In genomic region chr5:52115821-52116317, GRCm38 (mm10) we compare ENCODE assay signal across 8 mouse cellular contexts.
DNase-seq lines count a peak whose midpoint lies in the region; ATAC-seq and TF ChIP-seq lines count a peak whose summit lies in the region.

No protein-coding gene starts in this region.

- no peaks in the 10 kb centered on the region for H3K4me1 ChIP-seq in forebrain, postnatal 0 days (ENCODE audit: insufficient read depth)
- H3K4me1 ChIP-seq in liver, postnatal 0 days (ENCODE audit: insufficient read depth), result peaks cover 25% of the 10 kb centered on the region
- peaks cover 40% of the 10 kb centered on the region for H3K4me1 ChIP-seq in neural tube, embryonic 13.5 days (replicated peaks)

- no peak for TF ChIP-seq EP300 in liver, postnatal 0 days (IDR thresholded peaks at IDR 0.05; ENCODE audit: low read depth)

- peak overlapping the region; percentile 64 for H3K4me3 ChIP-seq in forebrain, postnatal 0 days (ENCODE audit: low read depth, low read length)
- peak overlapping the region; percentile 57 for H3K4me3 ChIP-seq in liver, postnatal 0 days (ENCODE audit: low read depth, low read length)
- peak overlapping the region; percentile 58 for H3K4me3 ChIP-seq in neural tube, embryonic 13.5 days

- H3K36me3 ChIP-seq in forebrain, postnatal 0 days (ENCODE audit: insufficient read depth), result no peaks in the 10 kb centered on the region
- H3K36me3 ChIP-seq in liver, postnatal 0 days (replicated peaks; ENCODE audit: insufficient read depth, low read length), result no peaks in the 10 kb centered on the region
- no peaks in the 10 kb centered on the region for H3K36me3 ChIP-seq in neural tube, embryonic 13.5 days

- WGBS in forebrain, postnatal 0 days, result 4% methylated on average over 44 of the region's 53 CpGs
- 1% methylated on average over 26 of the region's 53 CpGs for WGBS in liver, postnatal 0 days (ENCODE audit: insufficient replicate concordance)
- under 1% methylated on average over 34 of the region's 53 CpGs for WGBS in neural tube, embryonic 13.5 days

- peak overlapping the region; percentile 100 for H3K4me2 ChIP-seq in forebrain, postnatal 0 days (ENCODE audit: low read depth)
- H3K4me2 ChIP-seq in liver, postnatal 0 days (ENCODE audit: low read depth, low read length), result peak overlapping the region; percentile 91
- H3K4me2 ChIP-seq in neural tube, embryonic 13.5 days, result peak overlapping the region; percentile 100

- no peaks in the 10 kb centered on the region for H3K9me3 ChIP-seq in forebrain, postnatal 0 days (ENCODE audit: low read length)
- no peaks in the 10 kb centered on the region for H3K9me3 ChIP-seq in liver, postnatal 0 days (ENCODE audit: low read length)
- H3K9me3 ChIP-seq in neural tube, embryonic 13.5 days, result no peaks in the 10 kb centered on the region

- intact Hi-C loops in heart, postnatal 25 days (cut with DNase I), result loop anchor here (5.0 to 10.0 kb wide), 3 partner anchors 126 to 406 kb away; partner anchors contain the start of gene Sod3

- peak overlapping the region; percentile 63 for H3K9ac ChIP-seq in forebrain, postnatal 0 days
- H3K9ac ChIP-seq in liver, postnatal 0 days (replicated peaks), result no peak overlapping the region; the same call in 1 of the 2 replicates
- H3K9ac ChIP-seq in neural tube, embryonic 13.5 days, result peak overlapping the region; percentile 71

- peak; percentile 88 for DNase-seq in Muller cell, postnatal 12 days (ENCODE audit: inconsistent ontology term)
- DNase-seq in cerebellum, adult 11-12 months, result peak; percentile 95
- DNase-seq in forebrain, postnatal 0 days, result peak; percentile 95
- peak; percentile 21 for DNase-seq in heart, postnatal 25 days (ENCODE audit: low spot score)
- DNase-seq in layer of hippocampus, adult 18-20 months (ENCODE audit: low spot score in 2 of 2), result peak; percentile 86 to 90
- DNase-seq in liver, postnatal 0 days, result peak; percentile 67
- peak; percentile 71 for DNase-seq in thymus, postnatal 14 days

- peak; percentile 78 for TF ChIP-seq CTCF in forebrain, postnatal 0 days (IDR thresholded peaks at IDR 0.05; ENCODE audit: low read depth)
- peak; percentile 61 for TF ChIP-seq CTCF in liver, postnatal 0 days (IDR thresholded peaks at IDR 0.05; ENCODE audit: low read depth)

- ATAC-seq in forebrain, postnatal 0 days, result peak; percentile 93
- ATAC-seq in liver, postnatal 0 days, result peak; percentile 78
- peak; percentile 90 for ATAC-seq in neural tube, embryonic 13.5 days (ENCODE audit: low read depth)

- peaks cover 3% of the 10 kb centered on the region; the same call in 1 of the 2 replicates for H3K27me3 ChIP-seq in forebrain, postnatal 0 days (ENCODE audit: insufficient read depth, low read length)
- H3K27me3 ChIP-seq in liver, postnatal 0 days (ENCODE audit: insufficient read depth, low read length), result peaks cover 63% of the 10 kb centered on the region
- H3K27me3 ChIP-seq in neural tube, embryonic 13.5 days, result peaks cover 47% of the 10 kb centered on the region

- H3K27ac ChIP-seq in forebrain, postnatal 0 days (ENCODE audit: low read depth, low read length), result peak overlapping the region; percentile 64
- H3K27ac ChIP-seq in liver, postnatal 0 days (ENCODE audit: low read depth), result no peak overlapping the region
- H3K27ac ChIP-seq in neural tube, embryonic 13.5 days (replicated peaks), result peak overlapping the region; percentile 72

Comparison
In these comparisons a context has a peak if more than half of its experiments do, and no peak if none do; other contexts are left out.
1. DNase-seq: peak in every context shown above with its lines; median percentile 95 in cerebellum, adult 11-12 months; 95 in forebrain, postnatal 0 days; 88 in Muller cell, postnatal 12 days; 88 in layer of hippocampus, adult 18-20 months; 71 in thymus, postnatal 14 days; 67 in liver, postnatal 0 days; 21 in heart, postnatal 25 days.